In the genomic region with DNA sequence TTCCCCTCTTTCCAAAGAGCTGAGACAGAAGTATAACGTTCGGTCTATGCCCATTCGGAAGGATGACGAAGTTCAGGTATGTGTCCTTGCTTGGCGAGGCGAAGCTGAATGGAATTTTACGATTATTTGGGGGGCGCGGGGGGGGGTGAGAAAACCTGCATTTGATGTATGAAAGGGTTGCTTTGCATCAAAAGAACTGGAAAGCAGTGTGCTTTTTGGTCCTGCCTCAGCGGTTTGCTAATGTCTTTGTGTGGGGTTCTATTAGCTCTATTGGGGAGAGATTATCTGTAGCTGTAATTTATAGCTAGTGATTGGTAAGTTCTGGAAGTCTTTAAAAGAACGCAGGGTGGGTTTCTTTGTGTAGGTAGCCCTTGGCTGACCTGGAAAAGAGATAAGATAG, we compare ENCODE assay signal across 8 mouse cellular contexts. TPM values are rescaled to one million over a fixed set of nuclear protein-coding genes. Genes with fewer than 3 reads are reported as not detected.
DNase-seq lines count a peak whose midpoint lies in the region; ATAC-seq and TF ChIP-seq lines count a peak whose summit lies in the region.
"Had no signal": no experiment of that assay in that cellular context is flagged by ENCODE, and none has a peak within 500 bp of the region (broad histone marks: within the 10 kb centered on the region; RNA-seq: fewer than 3 reads in every experiment).

No protein-coding gene starts in this region.

- H3K4me3 ChIP-seq in megakaryocyte, embryonic 14.5 days (replicated peaks): peak overlapping the region; percentile 90
- H3K4me3 ChIP-seq in forebrain, embryonic 11.5 days (ENCODE audit: low read depth, low read length): peak overlapping the region; percentile 97
- peak overlapping the region; percentile 73 for H3K4me3 ChIP-seq in limb, embryonic 14.5 days (replicated peaks; ENCODE audit: low read length)
- H3K4me3 ChIP-seq in stomach, embryonic 15.5 days (replicated peaks): peak overlapping the region; percentile 85

- peak overlapping the region; percentile 70 for H3K4me2 ChIP-seq in forebrain, embryonic 11.5 days (ENCODE audit: low read depth, low read length, severe bottlenecking)
- H3K4me2 ChIP-seq in limb, embryonic 14.5 days (replicated peaks; ENCODE audit: low read depth, low read length, severe bottlenecking): peak overlapping the region; percentile 65
- H3K4me2 ChIP-seq in stomach, embryonic 15.5 days: peak overlapping the region; percentile 65

- no peak for TF ChIP-seq POLR2A in limb, embryonic 14.5 days (IDR thresholded peaks at IDR 0.05; ENCODE audit: borderline replicate concordance, extremely low read depth, insufficient read depth, insufficient read length)

- H3K27me3 ChIP-seq in megakaryocyte, embryonic 14.5 days (replicated peaks): peaks cover 3% of the 10 kb centered on the region
- no peaks in the 10 kb centered on the region for H3K27me3 ChIP-seq in forebrain, embryonic 11.5 days (ENCODE audit: control insufficient read depth, insufficient read depth, low read length)
- no peaks in the 10 kb centered on the region for H3K27me3 ChIP-seq in limb, embryonic 14.5 days (ENCODE audit: control insufficient read depth, insufficient read depth, low read length)
- peaks cover 3% of the 10 kb centered on the region; the same call in 1 of the 2 replicates for H3K27me3 ChIP-seq in stomach, embryonic 15.5 days (replicated peaks)

- ATAC-seq in megakaryocyte, adult 5-6 weeks (ENCODE audit: poor library complexity, severe bottlenecking): no peak
- no peak for ATAC-seq in forebrain, embryonic 11.5 days (replicated peaks; ENCODE audit: low FRiP score)
- no peak for ATAC-seq in limb, embryonic 14.5 days (ENCODE audit: low FRiP score, low read depth)
- ATAC-seq in stomach, embryonic 15.5 days (ENCODE audit: insufficient read depth, low FRiP score, low read depth): no peak

- H3K9me3 ChIP-seq in megakaryocyte, embryonic 14.5 days: no peaks in the 10 kb centered on the region
- no peaks in the 10 kb centered on the region for H3K9me3 ChIP-seq in forebrain, embryonic 11.5 days (ENCODE audit: control insufficient read depth, low read length)
- no peaks in the 10 kb centered on the region for H3K9me3 ChIP-seq in limb, embryonic 14.5 days (ENCODE audit: control insufficient read depth, low read length)
- no peaks in the 10 kb centered on the region for H3K9me3 ChIP-seq in stomach, embryonic 15.5 days

- no peak for DNase-seq in forebrain, embryonic 11.5 days (ENCODE audit: low spot score)
- no peak for DNase-seq in limb, embryonic 14.5 days (ENCODE audit: low spot score)
- no peak for DNase-seq in B cell, adult 2 months
- DNase-seq in gastrocnemius, postnatal 14 days: no peak

- H3K4me1 ChIP-seq in megakaryocyte, embryonic 14.5 days: peaks cover 33% of the 10 kb centered on the region
- peaks cover 2% of the 10 kb centered on the region; the same call in 1 of the 2 replicates for H3K4me1 ChIP-seq in forebrain, embryonic 11.5 days (replicated peaks; ENCODE audit: control insufficient read depth, insufficient read depth, low read length)
- peaks cover 4% of the 10 kb centered on the region; the same call in 1 of the 2 replicates for H3K4me1 ChIP-seq in limb, embryonic 14.5 days (ENCODE audit: control insufficient read depth, insufficient read depth, low read length)
- H3K4me1 ChIP-seq in stomach, embryonic 15.5 days: peaks cover 9% of the 10 kb centered on the region

- H3K36me3 ChIP-seq in megakaryocyte, embryonic 14.5 days (replicated peaks; ENCODE audit: low read length): peaks cover 46% of the 10 kb centered on the region
- peaks cover 24% of the 10 kb centered on the region for H3K36me3 ChIP-seq in forebrain, embryonic 11.5 days (ENCODE audit: control insufficient read depth, insufficient read depth, low read length)
- peaks cover 39% of the 10 kb centered on the region for H3K36me3 ChIP-seq in limb, embryonic 14.5 days (ENCODE audit: control insufficient read depth, insufficient read depth, low read length)
- peaks cover 28% of the 10 kb centered on the region for H3K36me3 ChIP-seq in stomach, embryonic 15.5 days

- H3K27ac ChIP-seq in forebrain, embryonic 11.5 days (ENCODE audit: low read depth, low read length): 0 out of 2 replicates have a peak overlapping the region, but pooled peaks have one; percentile 46
- no peak overlapping the region for H3K27ac ChIP-seq in limb, embryonic 14.5 days (replicated peaks; ENCODE audit: low read depth, low read length)
- peak overlapping the region; percentile 80; the same call in 1 of the 2 replicates for H3K27ac ChIP-seq in stomach, embryonic 15.5 days

- H3K9ac ChIP-seq in forebrain, embryonic 11.5 days (ENCODE audit: low read length): peak overlapping the region; percentile 98
- peak overlapping the region; percentile 93 for H3K9ac ChIP-seq in limb, embryonic 14.5 days (ENCODE audit: low read depth, low read length, severe bottlenecking)
- H3K9ac ChIP-seq in stomach, embryonic 15.5 days: peak overlapping the region; percentile 73

- intact Hi-C loops in gastrocnemius, postnatal 14 days (cut with DNase I; ENCODE audit: low total_unique reads): no loop called here

- 7% methylated on average over 11 of the region's 11 CpGs for WGBS in forebrain, embryonic 11.5 days
- 2% methylated on average over 11 of the region's 11 CpGs for WGBS in limb, embryonic 14.5 days
- WGBS in stomach, embryonic 15.5 days: under 1% methylated on average over 11 of the region's 11 CpGs

RNA-seq across cellular contexts. Expression of a gene that starts 1.0 kb away (rescaled TPM):
- 56.9 and 116 TPM in 2 replicates for polyA plus RNA-seq in megakaryocyte, embryonic 14.5 days (2012; ENCODE audit: insufficient read depth, low replicate concordance)
- total RNA-seq in megakaryocyte, adult 5-6 weeks (2015): 2,468 and 2,587 TPM in 2 replicates
- total RNA-seq in megakaryocyte, adult 5-6 weeks (2017): 3,510 and 4,069 TPM in 2 replicates
- polyA plus RNA-seq in forebrain, embryonic 11.5 days (2014; fragmentation: Nextera tagmentation; extraction: Ambion mirVana): 825 and 852 TPM in 2 replicates
- 2,303 and 3,506 TPM in 2 replicates for polyA plus RNA-seq in limb, embryonic 14.5 days (2012; rRNA removed)
- 1,158 and 1,230 TPM in 2 replicates for polyA plus RNA-seq in limb, embryonic 14.5 days (2014; fragmentation: Nextera tagmentation; extraction: Ambion mirVana)
- polyA plus RNA-seq in stomach, embryonic 15.5 days (2015; fragmentation: Nextera tagmentation; extraction: Ambion mirVana): 1,013 and 1,066 TPM in 2 replicates
- 100 to 1,000 TPM; 791 to 878 TPM for total RNA-seq in gastrocnemius, postnatal 14 days (2021)

RNA-seq across cellular contexts. Expression of a gene that starts 14.0 kb away (rescaled TPM):
- polyA plus RNA-seq in megakaryocyte, embryonic 14.5 days (2012; ENCODE audit: insufficient read depth, low replicate concordance): not detected in 2 replicates
- total RNA-seq in megakaryocyte, adult 5-6 weeks (2015): not detected in 2 replicates
- total RNA-seq in megakaryocyte, adult 5-6 weeks (2017): not detected in 2 replicates
- not detected in 2 replicates for polyA plus RNA-seq in forebrain, embryonic 11.5 days (2014; fragmentation: Nextera tagmentation; extraction: Ambion mirVana)
- polyA plus RNA-seq in limb, embryonic 14.5 days (2012; rRNA removed): 0.45 and 0.58 TPM in 2 replicates
- 0.32 and 0.89 TPM in 2 replicates for polyA plus RNA-seq in limb, embryonic 14.5 days (2014; fragmentation: Nextera tagmentation; extraction: Ambion mirVana)
- 0.22 and 0.64 TPM in 2 replicates for polyA plus RNA-seq in stomach, embryonic 15.5 days (2015; fragmentation: Nextera tagmentation; extraction: Ambion mirVana)
- not detected for total RNA-seq in gastrocnemius, postnatal 14 days (2021)
- total RNA-seq: left cerebral cortex, postnatal 10 days had no signal

RNA-seq across cellular contexts. Expression of a gene that starts 24.5 kb away (rescaled TPM):
- not detected in 2 replicates for polyA plus RNA-seq in megakaryocyte, embryonic 14.5 days (2012; ENCODE audit: insufficient read depth, low replicate concordance)
- total RNA-seq in megakaryocyte, adult 5-6 weeks (2015): not detected in 2 replicates
- total RNA-seq in megakaryocyte, adult 5-6 weeks (2017): not detected in 2 replicates
- polyA plus RNA-seq in forebrain, embryonic 11.5 days (2014; fragmentation: Nextera tagmentation; extraction: Ambion mirVana): not detected in 2 replicates
- 0.09 TPM in 1 of 2 replicates, not detected in the other for polyA plus RNA-seq in limb, embryonic 14.5 days (2012; rRNA removed)
- polyA plus RNA-seq in limb, embryonic 14.5 days (2014; fragmentation: Nextera tagmentation; extraction: Ambion mirVana): not detected in 2 replicates
- not detected in 2 replicates for polyA plus RNA-seq in stomach, embryonic 15.5 days (2015; fragmentation: Nextera tagmentation; extraction: Ambion mirVana)
- not detected for total RNA-seq in gastrocnemius, postnatal 14 days (2021)

RNA-seq across cellular contexts. Expression of a gene that starts 30.7 kb away (rescaled TPM):
- polyA plus RNA-seq in megakaryocyte, embryonic 14.5 days (2012; ENCODE audit: insufficient read depth, low replicate concordance): 38.9 and 102 TPM in 2 replicates
- 48.9 and 53.9 TPM in 2 replicates for total RNA-seq in megakaryocyte, adult 5-6 weeks (2015)
- total RNA-seq in megakaryocyte, adult 5-6 weeks (2017): 71.2 and 114 TPM in 2 replicates
- 46.9 and 51.2 TPM in 2 replicates for polyA plus RNA-seq in forebrain, embryonic 11.5 days (2014; fragmentation: Nextera tagmentation; extraction: Ambion mirVana)
- polyA plus RNA-seq in limb, embryonic 14.5 days (2012; rRNA removed): 85.7 and 117 TPM in 2 replicates
- 91.8 and 96.2 TPM in 2 replicates for polyA plus RNA-seq in limb, embryonic 14.5 days (2014; fragmentation: Nextera tagmentation; extraction: Ambion mirVana)
- 78.7 and 80.4 TPM in 2 replicates for polyA plus RNA-seq in stomach, embryonic 15.5 days (2015; fragmentation: Nextera tagmentation; extraction: Ambion mirVana)
- 10 to 100 TPM; 54.3 to 61.1 TPM for total RNA-seq in gastrocnemius, postnatal 14 days (2021)

RNA-seq across cellular contexts. Expression of a gene that starts 54.9 kb away (rescaled TPM):
- not detected in 2 replicates for polyA plus RNA-seq in megakaryocyte, embryonic 14.5 days (2012; ENCODE audit: insufficient read depth, low replicate concordance)
- not detected in 2 replicates for total RNA-seq in megakaryocyte, adult 5-6 weeks (2015)
- 0.07 TPM in 1 of 2 replicates, not detected in the other for total RNA-seq in megakaryocyte, adult 5-6 weeks (2017)
- 5.2 and 6.1 TPM in 2 replicates for polyA plus RNA-seq in forebrain, embryonic 11.5 days (2014; fragmentation: Nextera tagmentation; extraction: Ambion mirVana)
- 12.3 and 23.7 TPM in 2 replicates for polyA plus RNA-seq in limb, embryonic 14.5 days (2012; rRNA removed)
- polyA plus RNA-seq in limb, embryonic 14.5 days (2014; fragmentation: Nextera tagmentation; extraction: Ambion mirVana): 5.3 and 6.6 TPM in 2 replicates
- polyA plus RNA-seq in stomach, embryonic 15.5 days (2015; fragmentation: Nextera tagmentation; extraction: Ambion mirVana): 8.5 and 8.8 TPM in 2 replicates
- total RNA-seq in gastrocnemius, postnatal 14 days (2021): 10 to 100 TPM; 10.7 to 13.8 TPM
